Mouse (Mus musculus): ENCODE results near the gene Sema3f. TPM values are rescaled to one million over a fixed set of nuclear protein-coding genes. Genes with fewer than 3 reads are reported as not detected.

Sema3f gene
- total RNA-seq, 2 experiments from 2014 or later = 16.6 to 17.2 TPM

GRCm38 (mm10) chr9:107696106-107696479 lies 14.2 kb downstream of the Sema3f start:
- intact Hi-C loops (cut with DNase I) = no loop called here
- DNase-seq (ENCODE audit: low spot score in 2 of 2) = no peak

GRCm38 (mm10) chr9:107695441-107696105 lies 14.7 kb downstream of the Sema3f start:
- DNase-seq (ENCODE audit: low spot score in 2 of 2) = no peak
- intact Hi-C loops (cut with DNase I) = no loop called here

GRCm38 (mm10) chr9:107694627-107695026 lies 15.6 kb downstream of the Sema3f start:
- intact Hi-C loops (cut with DNase I) = no loop called here
- DNase-seq (ENCODE audit: low spot score in 2 of 2) = no peak

- no peak for DNase-seq (ENCODE audit: low spot score in 2 of 2)
- intact Hi-C loops (cut with DNase I) = no loop called here
Measured at GRCm38 (mm10) chr9:107693433-107693987, 16.8 kb downstream of the Sema3f start.

GRCm38 (mm10) chr9:107692785-107693184 lies 17.5 kb downstream of the Sema3f start:
- intact Hi-C loops (cut with DNase I) = no loop called here
- no peak for DNase-seq (ENCODE audit: low spot score in 2 of 2)

GRCm38 (mm10) chr9:107690391-107690790 lies 19.9 kb downstream of the Sema3f start:
- intact Hi-C loops (cut with DNase I) = no loop called here
- no peak for DNase-seq (ENCODE audit: low spot score in 2 of 2)

GRCm38 (mm10) chr9:107688939-107689338 lies 21.3 kb downstream of the Sema3f start:
- intact Hi-C loops (cut with DNase I) = no loop called here
- DNase-seq (ENCODE audit: low spot score in 2 of 2) = no peak

GRCm38 (mm10) chr9:107688415-107688814 lies 21.9 kb downstream of the Sema3f start:
- intact Hi-C loops (cut with DNase I) = no loop called here
- DNase-seq (ENCODE audit: low spot score in 2 of 2) = no peak

- no peak for DNase-seq (ENCODE audit: low spot score in 2 of 2)
- intact Hi-C loops (cut with DNase I) = loop anchor here (2.0 kb wide), 1 partner anchor 53 kb away; no protein-coding TSS in a partner anchor
Measured at GRCm38 (mm10) chr9:107685231-107685981, 24.9 kb downstream of the Sema3f start.

GRCm38 (mm10) chr9:107682405-107682804 lies 27.9 kb downstream of the Sema3f start:
- no peak for DNase-seq (ENCODE audit: low spot score in 2 of 2)
- intact Hi-C loops (cut with DNase I) = no loop called here

GRCm38 (mm10) chr9:107679501-107679900 lies 30.8 kb downstream of the Sema3f start, which contains the start of gene Gnat1:
Gene Gnat1 (minus strand): TSS chr9:107679712.
- DNase-seq (ENCODE audit: low spot score in 2 of 2) = no peak
- intact Hi-C loops (cut with DNase I) = no loop called here

GRCm38 (mm10) chr9:107678861-107679260 lies 31.4 kb downstream of the Sema3f start:
- no peak for DNase-seq (ENCODE audit: low spot score in 2 of 2)
- intact Hi-C loops (cut with DNase I) = no loop called here

GRCm38 (mm10) chr9:107677819-107678526 lies 32.3 kb downstream of the Sema3f start:
- peak; percentile 51 to 74 for DNase-seq (ENCODE audit: low spot score in 2 of 2)
- intact Hi-C loops (cut with DNase I) = loop anchor here (2.0 kb wide), 1 partner anchor 75 kb away; no protein-coding TSS in a partner anchor

- intact Hi-C loops (cut with DNase I) = loop anchor here (2.0 kb wide), 1 partner anchor 74 kb away; no protein-coding TSS in a partner anchor
- DNase-seq (ENCODE audit: low spot score in 2 of 2) = no peak
Measured at GRCm38 (mm10) chr9:107677091-107677784, 33.0 kb downstream of the Sema3f start.

GRCm38 (mm10) chr9:107676302-107676701 lies 34.0 kb downstream of the Sema3f start:
- intact Hi-C loops (cut with DNase I) = loop anchor here (1.0 to 2.0 kb wide), 2 partner anchors 31 to 74 kb away; no protein-coding TSS in a partner anchor
- peak in 1 of 2 experiments; percentile 24 for DNase-seq (ENCODE audit: low spot score in 2 of 2)

GRCm38 (mm10) chr9:107675671-107676301 lies 34.5 kb downstream of the Sema3f start:
- intact Hi-C loops (cut with DNase I) = loop anchor here (1.0 to 2.0 kb wide), 2 partner anchors 30 to 73 kb away; no protein-coding TSS in a partner anchor
- DNase-seq (ENCODE audit: low spot score in 2 of 2) = peak; percentile 61 to 71

- no peak for DNase-seq (ENCODE audit: low spot score in 2 of 2)
- intact Hi-C loops (cut with DNase I) = no loop called here
Measured at GRCm38 (mm10) chr9:107674609-107675429, 35.5 kb downstream of the Sema3f start.

- intact Hi-C loops (cut with DNase I) = no loop called here
- DNase-seq (ENCODE audit: low spot score in 2 of 2) = no peak
Measured at GRCm38 (mm10) chr9:107670259-107670658, 40.0 kb downstream of the Sema3f start.

All from left cerebral cortex, postnatal 36 days (tissue).